Mouse (Mus musculus) hindbrain, embryonic 12.5 days (tissue): ENCODE data around the gene Krtap9-5. TPM values are rescaled to one million over a fixed set of nuclear protein-coding genes. Genes with fewer than 3 reads are reported as not detected.

Experiments
- ATAC-seq: fragments of 200-750 bp; cut with Nextera tagmentation; 2 replicates; pipeline ENCODE4 v1.8.0; 2017; ENCODE audit warnings: moderate TSS enrichment; ENCODE audit not compliant: low FRiP score
- H3K27ac ChIP-seq: fragments of 300-500 bp; sonication (generic); 2 replicates; pipeline ENCODE4 v1.5.1; 2016; ENCODE audit warnings: mild to moderate bottlenecking
- H3K27me3 ChIP-seq: fragments of 300-500 bp; sonication (generic); 2 replicates; pipeline ENCODE4 v1.6.1; 2016; ENCODE audit warnings: mild to moderate bottlenecking
- H3K36me3 ChIP-seq: fragments of 300-500 bp; sonication (generic); 2 replicates; pipeline ENCODE4 v1.6.1; 2016; ENCODE audit warnings: mild to moderate bottlenecking
- H3K4me1 ChIP-seq: fragments of 300-500 bp; sonication (generic); 2 replicates; pipeline ENCODE4 v1.6.1; 2016
- H3K4me2 ChIP-seq: fragments of 300-500 bp; sonication (generic); replicated peaks from 2 replicates; pipeline ENCODE4 v1.6.1; 2016; ENCODE audit warnings: mild to moderate bottlenecking
- H3K4me3 ChIP-seq: fragments of 300-500 bp; sonication (generic); 2 replicates; pipeline ENCODE4 v1.5.1; 2016; ENCODE audit warnings: mild to moderate bottlenecking
- H3K9ac ChIP-seq: fragments of 300-500 bp; sonication (generic); 2 replicates; pipeline ENCODE4 v1.6.1; 2016; ENCODE audit warnings: mild to moderate bottlenecking, moderate library complexity
- H3K9me3 ChIP-seq: fragments of 300-500 bp; sonication (generic); replicated peaks from 2 replicates; pipeline ENCODE4 v1.6.1; 2016; ENCODE audit warnings: mild to moderate bottlenecking
- WGBS: fragments of 180-500 bp; shearing (Covaris S2); methylation state at CpG from one replicate; pipeline ENCODE4 v1.1.7; 2016; 5-methylcytosine and 5-hydroxymethylcytosine counted together
- polyA plus RNA-seq: library from polyadenylated mRNA; unstranded; fragments of >200 nt; fragmentation: Nextera tagmentation; extraction: Ambion mirVana; gene quantifications from 2 replicates; pipeline ENCODE4 v1.2.1, GENCODE M21; 2016

The Krtap9-5 gene
- polyA plus RNA-seq, 1 experiment from 2014 or later, result not detected

DNA sequence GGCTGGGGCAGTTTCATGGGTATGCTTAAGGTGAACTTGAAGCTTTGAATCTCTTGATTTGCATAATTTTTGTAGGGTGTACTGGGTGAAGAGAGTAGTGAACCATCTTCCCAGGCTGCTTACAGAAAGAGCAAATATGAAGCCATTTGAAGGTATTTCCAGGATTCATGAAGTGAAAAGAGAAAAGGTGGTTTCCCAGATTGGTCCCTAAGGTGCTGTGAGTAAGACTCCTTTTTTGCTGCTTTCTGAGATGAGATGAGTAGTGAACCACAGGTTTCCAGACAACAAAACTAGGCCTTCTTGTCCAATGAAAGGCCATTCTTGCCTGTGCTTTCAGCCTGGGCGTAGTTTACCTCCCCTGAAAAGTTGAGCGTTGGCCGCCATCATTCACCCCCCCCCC, 40.3 kb downstream of the Krtap9-5 start:
- WGBS, result 89% methylated on average over 3 of the region's 3 CpGs

DNA sequence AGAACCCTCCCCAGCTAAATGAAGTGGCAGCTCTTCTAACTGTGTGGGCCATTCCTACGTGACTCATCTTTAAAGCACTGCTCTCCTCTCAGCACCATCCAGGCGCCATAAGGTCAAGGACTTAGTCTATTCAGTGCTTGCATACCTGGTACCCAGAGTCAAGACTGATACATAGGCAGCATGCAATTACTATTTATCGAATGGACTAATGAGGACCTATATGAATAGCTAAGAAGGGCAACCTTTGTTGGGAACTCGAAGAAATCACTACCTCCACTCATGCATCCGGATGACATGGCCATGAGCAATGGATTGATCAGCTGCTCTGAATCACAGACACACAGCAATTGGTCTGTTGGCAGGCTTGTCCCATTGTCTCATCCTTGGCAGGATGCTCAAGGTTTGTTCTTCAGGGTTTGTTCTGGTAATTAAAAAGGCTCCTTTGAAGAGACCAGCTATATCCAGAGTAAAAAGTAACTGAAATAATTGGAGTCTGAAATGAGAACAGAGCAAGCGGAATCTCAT, 41.7 kb downstream of the Krtap9-5 start:
- 90% methylated on average over 6 of the region's 6 CpGs for WGBS
- no peak overlapping the region for H3K4me3 ChIP-seq
- peaks cover 21% of the 10 kb centered on the region for H3K27me3 ChIP-seq
- ATAC-seq, result no peak
- H3K9ac ChIP-seq, result no peak overlapping the region
- H3K36me3 ChIP-seq, result no peaks in the 10 kb centered on the region
- H3K4me2 ChIP-seq, result no peak overlapping the region
- no peaks in the 10 kb centered on the region for H3K9me3 ChIP-seq
- H3K27ac ChIP-seq, result no peak overlapping the region
- peaks cover 2% of the 10 kb centered on the region; the same call in 1 of the 2 replicates for H3K4me1 ChIP-seq

More for the DNA sequence above, 40.3 kb downstream of the Krtap9-5 start:
- no peaks in the 10 kb centered on the region for H3K9me3 ChIP-seq
- no peak for ATAC-seq
- no peak overlapping the region for H3K27ac ChIP-seq
- H3K4me3 ChIP-seq, result no peak overlapping the region
- H3K36me3 ChIP-seq, result no peaks in the 10 kb centered on the region
- H3K4me1 ChIP-seq, result peaks cover under 1% of the 10 kb centered on the region; the same call in 1 of the 2 replicates
- no peak overlapping the region for H3K9ac ChIP-seq
- peaks cover 11% of the 10 kb centered on the region; the same call in 1 of the 2 replicates for H3K27me3 ChIP-seq
- no peak overlapping the region for H3K4me2 ChIP-seq

DNA sequence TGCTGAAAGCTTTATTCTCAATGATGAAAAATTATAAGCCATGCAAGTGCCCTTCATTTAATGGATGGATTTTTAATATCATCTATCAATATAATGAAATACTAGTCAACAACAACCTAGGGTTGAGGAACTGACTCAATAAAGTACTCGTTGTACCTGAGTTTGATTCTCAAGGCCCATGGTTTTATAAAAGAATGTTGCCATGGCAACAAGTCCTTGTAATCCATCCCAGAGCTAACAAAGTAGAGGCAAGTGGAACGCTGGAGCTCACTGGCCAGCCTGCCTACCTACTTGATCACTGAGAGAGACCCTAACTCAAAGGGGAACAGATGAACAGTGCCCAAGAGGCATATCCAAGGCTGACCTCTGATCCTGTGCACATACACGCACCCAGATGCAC, 42.3 kb downstream of the Krtap9-5 start:
- H3K27me3 ChIP-seq, result peaks cover 21% of the 10 kb centered on the region
- H3K9me3 ChIP-seq, result no peaks in the 10 kb centered on the region
- H3K4me3 ChIP-seq, result no peak overlapping the region
- H3K27ac ChIP-seq, result no peak overlapping the region
- H3K4me1 ChIP-seq, result peaks cover 2% of the 10 kb centered on the region; the same call in 1 of the 2 replicates
- no peak for ATAC-seq
- WGBS, result 67% methylated on average over 3 of the region's 3 CpGs
- H3K9ac ChIP-seq, result no peak overlapping the region
- no peak overlapping the region for H3K4me2 ChIP-seq
- no peaks in the 10 kb centered on the region for H3K36me3 ChIP-seq

DNA sequence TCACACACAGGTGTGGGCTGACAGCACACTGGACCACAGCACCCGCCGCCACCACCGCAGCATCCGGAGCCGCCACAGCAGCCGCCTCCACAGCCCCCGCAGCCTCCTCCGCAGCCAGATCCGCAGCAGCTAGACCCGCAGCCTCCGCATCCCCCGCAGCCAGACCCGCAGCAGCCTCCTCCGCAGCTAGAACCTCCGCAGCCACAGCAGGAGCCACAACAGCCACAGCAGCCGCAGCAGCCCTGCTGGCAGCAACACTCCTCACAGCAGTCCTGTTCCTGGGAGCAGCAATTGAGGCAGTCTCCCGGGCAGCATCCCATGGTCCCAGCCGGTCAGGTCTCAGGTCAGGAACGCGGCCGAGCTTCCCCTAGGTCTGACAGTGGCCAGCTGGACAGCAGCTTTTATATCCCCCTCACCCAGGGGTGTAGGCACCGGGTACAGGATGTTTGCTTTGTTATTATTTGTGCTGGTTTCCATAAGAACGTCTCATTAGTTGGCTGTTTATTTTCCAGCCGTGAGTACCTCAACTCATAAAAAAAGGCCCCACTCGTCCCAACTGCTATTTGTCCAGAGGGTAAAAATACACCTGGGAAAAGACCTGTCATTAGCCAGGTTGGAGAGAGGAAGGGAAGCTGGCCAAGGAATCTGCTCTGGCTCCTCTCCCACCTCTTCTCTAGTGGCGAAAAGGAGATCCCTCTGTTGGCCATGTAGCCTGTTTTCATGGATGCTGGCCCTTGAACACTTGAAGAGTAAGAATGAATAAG, 45.5 kb downstream of the Krtap9-5 start, which contains the start of gene Krtap17-1:
Gene Krtap17-1, minus strand, starts transcription at position 375 of the 764 bp plus-strand sequence.
- WGBS, result 31% methylated on average over 25 of the region's 26 CpGs

DNA sequence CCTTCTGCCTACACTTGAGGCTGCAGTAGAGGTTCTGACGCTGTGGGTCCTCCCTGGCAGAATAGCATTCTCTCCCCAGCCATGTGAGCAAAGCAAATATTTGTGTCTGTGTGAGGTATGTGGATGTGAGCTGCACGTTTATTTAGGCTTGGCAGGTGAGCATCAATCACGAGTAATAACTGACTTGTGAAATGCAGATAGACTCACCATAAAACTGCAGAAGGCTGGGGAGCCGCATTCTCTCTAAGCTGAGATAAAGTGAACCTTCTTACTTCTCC, 46.0 kb downstream of the Krtap9-5 start:
- Histone ChIP-seq H3K27me3 (peaks cover 21% of the 10 kb centered on the region), H3K27ac (no peak overlapping the region), H3K9ac (no peak overlapping the region), H3K4me1 (peaks cover 2% of the 10 kb centered on the region; the same call in 1 of the 2 replicates), H3K9me3 (no peaks in the 10 kb centered on the region), H3K4me2 (no peak overlapping the region), H3K4me3 (no peak overlapping the region), H3K36me3 (no peaks in the 10 kb centered on the region)
- WGBS, result 77% methylated on average over 4 of the region's 4 CpGs
- no peak for ATAC-seq

More for the DNA sequence above, 45.5 kb downstream of the Krtap9-5 start, which contains the start of gene Krtap17-1:
- Histone ChIP-seq H3K9me3 (no peaks in the 10 kb centered on the region), H3K27ac (no peak within 1 kb of the TSS), H3K9ac (no peak within 1 kb of the TSS), H3K27me3 (peaks cover 21% of the 10 kb centered on the region), H3K4me3 (peak within 1 kb of the TSS; percentile 19), H3K4me2 (peak within 1 kb of the TSS; percentile 46), H3K4me1 (peaks cover 2% of the 10 kb centered on the region; the same call in 1 of the 2 replicates), H3K36me3 (no peaks in the 10 kb centered on the region)
- no peak for ATAC-seq

DNA sequence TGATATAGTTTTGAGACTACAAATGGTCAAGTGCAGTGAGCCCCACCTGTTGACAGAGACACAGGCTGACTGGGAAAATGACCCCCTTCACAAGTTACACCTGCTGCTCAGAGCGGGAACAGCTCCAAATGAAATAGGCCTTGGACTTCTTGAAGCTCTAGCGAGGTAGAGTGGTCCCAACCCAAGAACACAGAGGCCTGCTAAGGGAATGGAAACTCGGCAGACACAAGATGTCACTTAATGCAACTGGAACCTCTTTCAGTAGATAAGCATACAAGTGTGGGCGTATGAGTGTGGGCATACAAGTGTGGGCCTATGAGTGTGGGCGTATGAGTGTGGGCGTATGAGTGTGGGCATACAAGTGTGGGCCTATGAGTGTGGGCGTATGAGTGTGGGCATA, 50.8 kb downstream of the Krtap9-5 start:
- no peak overlapping the region for H3K9ac ChIP-seq
- WGBS, result 91% methylated on average over 7 of the region's 7 CpGs
- H3K4me1 ChIP-seq, result no peaks in the 10 kb centered on the region
- H3K4me3 ChIP-seq, result no peak overlapping the region
- no peak overlapping the region for H3K4me2 ChIP-seq
- no peaks in the 10 kb centered on the region for H3K9me3 ChIP-seq
- no peak for ATAC-seq
- H3K27ac ChIP-seq, result no peak overlapping the region
- 0 out of 2 replicates have a peak, but pooled peaks cover 5% of the 10 kb centered on the region for H3K27me3 ChIP-seq
- H3K36me3 ChIP-seq, result no peaks in the 10 kb centered on the region

Other genes starting within 250 kb of the Krtap9-5 start
- gene Gm14180, start 214.2 kb upstream of the Krtap9-5 start, polyA plus RNA-seq, result not detected in 2 replicates
- gene Gm11595, start 175.6 kb upstream of the Krtap9-5 start, polyA plus RNA-seq, result not detected in 2 replicates
- gene Krtap4-8, start 167.8 kb upstream of the Krtap9-5 start, polyA plus RNA-seq, result not detected in 2 replicates
- gene Krtap4-9, start 163.3 kb upstream of the Krtap9-5 start, polyA plus RNA-seq, result not detected in 2 replicates
- not detected in 2 replicates for gene Gm11596, start 155.0 kb upstream of the Krtap9-5 start, polyA plus RNA-seq
- not detected in 2 replicates for gene Gm11569, start 149.5 kb upstream of the Krtap9-5 start, polyA plus RNA-seq
- gene Gm11554, start 144.0 kb upstream of the Krtap9-5 start, polyA plus RNA-seq, result not detected in 2 replicates
- gene Krtap4-13, start 138.6 kb upstream of the Krtap9-5 start, polyA plus RNA-seq, result not detected in 2 replicates
- gene Gm11564, start 132.8 kb upstream of the Krtap9-5 start, polyA plus RNA-seq, result not detected in 2 replicates
- not detected in 2 replicates for gene 2300003K06Rik, start 110.4 kb upstream of the Krtap9-5 start, polyA plus RNA-seq
- not detected in 2 replicates for gene Krtap4-16, start 96.9 kb upstream of the Krtap9-5 start, polyA plus RNA-seq
- gene Gm11568, start 90.6 kb upstream of the Krtap9-5 start, polyA plus RNA-seq, result not detected in 2 replicates
- gene Gm11559, start 84.0 kb upstream of the Krtap9-5 start, polyA plus RNA-seq, result not detected in 2 replicates
- gene Krtap9-1, start 75.1 kb upstream of the Krtap9-5 start, polyA plus RNA-seq, result not detected in 2 replicates
- gene Gm11567, start 69.3 kb upstream of the Krtap9-5 start, polyA plus RNA-seq, result not detected in 2 replicates
- gene Krtap31-1, start 40.6 kb upstream of the Krtap9-5 start, polyA plus RNA-seq, result not detected in 2 replicates
- gene Gm11565, start 33.7 kb upstream of the Krtap9-5 start, polyA plus RNA-seq, result not detected in 2 replicates
- gene Krtap31-2, start 12.2 kb upstream of the Krtap9-5 start, polyA plus RNA-seq, result not detected in 2 replicates
- not detected in 2 replicates for gene Krtap29-1, start 30.6 kb downstream of the Krtap9-5 start, polyA plus RNA-seq
- gene Krtap16-1, start 38.1 kb downstream of the Krtap9-5 start, polyA plus RNA-seq, result not detected in 2 replicates
- not detected in 2 replicates for gene Krtap17-1, start 45.5 kb downstream of the Krtap9-5 start, polyA plus RNA-seq
- not detected in 2 replicates for gene Krt33a, start 67.7 kb downstream of the Krtap9-5 start, polyA plus RNA-seq
- gene Krt33b, start 81.4 kb downstream of the Krtap9-5 start, polyA plus RNA-seq, result 0.14 TPM in 1 of 2 replicates, not detected in the other
- not detected in 2 replicates for gene Krt34, start 93.1 kb downstream of the Krtap9-5 start, polyA plus RNA-seq
- not detected in 2 replicates for gene Krt31, start 102.1 kb downstream of the Krtap9-5 start, polyA plus RNA-seq
- not detected in 2 replicates for gene Krt32, start 139.8 kb downstream of the Krtap9-5 start, polyA plus RNA-seq
- not detected in 2 replicates for gene Krt35, start 147.8 kb downstream of the Krtap9-5 start, polyA plus RNA-seq
- gene Krt36, start 157.2 kb downstream of the Krtap9-5 start, polyA plus RNA-seq, result not detected in 2 replicates
- gene Krt13, start 173.1 kb downstream of the Krtap9-5 start, polyA plus RNA-seq, result not detected in 2 replicates
- 10.5 and 17.3 TPM in 2 replicates for gene Krt15, start 187.5 kb downstream of the Krtap9-5 start, polyA plus RNA-seq
- gene Krt19, start 200.2 kb downstream of the Krtap9-5 start, polyA plus RNA-seq, result 4.5 and 6.7 TPM in 2 replicates
- gene Krt9, start 244.8 kb downstream of the Krtap9-5 start, polyA plus RNA-seq, result 0.08 TPM in 1 of 2 replicates, not detected in the other